Mouse (Mus musculus) liver, embryonic 11.5 days (tissue): ENCODE measurements around the gene Mipol1. TPM values are rescaled to one million over a fixed set of nuclear protein-coding genes. Genes with fewer than 3 reads are reported as not detected.
A peak's percentile ranks its signal among the peaks of the same experiment; 100 is the strongest.

ENCODE experiments used
- ATAC-seq: fragments of 200-750 bp; cut with Nextera tagmentation; replicated peaks from 2 replicates; pipeline ENCODE4 v1.8.0; 2017; ENCODE audit warnings: moderate number of reproducible peaks, mild to moderate bottlenecking, moderate TSS enrichment, moderate library complexity; ENCODE audit not compliant: low FRiP score
- DNase-seq: peaks from one replicate; pipeline ENCODE4 v3.0.0-alpha.2; 2017; ENCODE audit warnings: low spot score
- H3K27ac ChIP-seq: fragments of 300-500 bp; sonication (generic); 2 replicates; pipeline ENCODE4 v1.5.1; 2014; ENCODE audit warnings: mild to moderate bottlenecking, low read depth, low read length, control low read depth
- H3K27me3 ChIP-seq: fragments of 300-500 bp; sonication (generic); replicated peaks from 2 replicates; pipeline ENCODE4 v1.6.1; 2014; ENCODE audit warnings: low read length, mixed read lengths; ENCODE audit not compliant: control insufficient read depth, insufficient read depth
- H3K36me3 ChIP-seq: fragments of 300-500 bp; sonication (generic); 2 replicates; pipeline ENCODE4 v1.6.1; 2014; ENCODE audit warnings: mild to moderate bottlenecking, low read length, moderate library complexity, mixed read lengths; ENCODE audit not compliant: control insufficient read depth, insufficient read depth
- H3K4me1 ChIP-seq: fragments of 300-500 bp; sonication (generic); replicated peaks from 2 replicates; pipeline ENCODE4 v1.6.1; 2014; ENCODE audit warnings: low read length, mixed read lengths; ENCODE audit not compliant: control insufficient read depth, insufficient read depth
- H3K4me2 ChIP-seq: fragments of 300-500 bp; sonication (generic); 2 replicates; pipeline ENCODE4 v1.6.1; 2014; ENCODE audit warnings: mild to moderate bottlenecking, control low read depth, moderate library complexity
- H3K4me3 ChIP-seq: fragments of 300-500 bp; sonication (generic); 2 replicates; pipeline ENCODE4 v1.5.1; 2014; ENCODE audit warnings: low read depth, low read length, control low read depth
- H3K9ac ChIP-seq: fragments of 300-500 bp; sonication (generic); 2 replicates; pipeline ENCODE4 v1.6.1; 2014; ENCODE audit warnings: low read depth, low read length, control low read depth
- H3K9me3 ChIP-seq: fragments of 300-500 bp; sonication (generic); 2 replicates; pipeline ENCODE4 v1.6.1; 2016; ENCODE audit warnings: low read length, inconsistent platforms, mixed read lengths; ENCODE audit not compliant: control insufficient read depth
- WGBS: fragments of 180-500 bp; shearing (Covaris S2); extraction: QIAGEN DNeasy Blood & Tissue Kit; methylation state at CpG from one replicate; pipeline ENCODE4 v1.1.7; 2014; 5-methylcytosine and 5-hydroxymethylcytosine counted together
- polyA plus RNA-seq: library from polyadenylated mRNA; unstranded; fragments of >200 nt; fragmentation: Nextera tagmentation; extraction: Ambion mirVana; gene quantifications from 2 replicates; pipeline ENCODE4 v1.2.1, GENCODE M21; 2014

Gene Mipol1
- polyA plus RNA-seq, 1 experiment from 2014 or later = 11.0 TPM

DNA sequence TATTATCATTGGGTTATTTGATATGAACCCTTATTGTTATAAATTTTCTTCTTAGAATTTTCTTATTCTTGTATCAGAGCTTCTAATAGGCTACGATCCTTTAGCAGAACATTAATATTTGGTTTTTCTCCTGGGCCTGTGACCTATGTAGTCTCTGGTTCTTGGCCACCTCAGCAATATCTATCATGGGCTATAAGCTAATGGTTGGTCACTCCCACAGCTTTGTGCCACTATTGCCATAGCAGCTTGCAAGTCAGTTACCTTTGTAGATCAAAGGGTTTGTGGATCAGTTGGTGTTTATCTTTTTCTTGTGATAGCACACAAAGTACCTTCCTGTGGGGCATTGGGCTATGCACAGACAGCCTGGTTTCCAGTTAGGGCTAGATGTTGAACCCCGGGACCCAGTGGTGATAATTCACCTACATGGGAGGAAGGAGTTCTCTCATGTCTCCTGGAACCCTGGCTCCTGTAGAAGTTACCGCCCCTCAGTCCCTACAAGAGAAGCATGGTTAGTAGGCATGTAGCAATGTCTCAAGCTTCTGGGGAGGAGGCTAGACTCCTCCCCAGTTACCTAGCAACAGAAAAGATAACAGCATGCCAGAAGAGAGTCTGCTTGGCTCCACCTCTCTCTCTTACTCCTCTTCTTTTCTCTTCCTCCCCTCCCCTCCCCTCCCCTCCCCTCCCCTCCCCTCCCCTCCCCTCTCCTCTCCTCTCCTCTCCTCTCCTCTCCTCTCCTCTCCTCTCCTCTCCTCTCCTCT, 141.7 kb downstream of the Mipol1 start:
- no peaks in the 10 kb centered on the region for H3K36me3 ChIP-seq
- no peak overlapping the region for H3K9ac ChIP-seq
- WGBS = 69% methylated on average over 3 of the region's 3 CpGs
- no peak overlapping the region for H3K4me3 ChIP-seq
- ATAC-seq (peak; percentile 95), DNase-seq (no peak)
- no peaks in the 10 kb centered on the region for H3K9me3 ChIP-seq
- H3K27ac ChIP-seq = no peak overlapping the region
- no peak overlapping the region for H3K4me2 ChIP-seq
- H3K27me3 ChIP-seq = no peaks in the 10 kb centered on the region
- H3K4me1 ChIP-seq = no peaks in the 10 kb centered on the region

DNA sequence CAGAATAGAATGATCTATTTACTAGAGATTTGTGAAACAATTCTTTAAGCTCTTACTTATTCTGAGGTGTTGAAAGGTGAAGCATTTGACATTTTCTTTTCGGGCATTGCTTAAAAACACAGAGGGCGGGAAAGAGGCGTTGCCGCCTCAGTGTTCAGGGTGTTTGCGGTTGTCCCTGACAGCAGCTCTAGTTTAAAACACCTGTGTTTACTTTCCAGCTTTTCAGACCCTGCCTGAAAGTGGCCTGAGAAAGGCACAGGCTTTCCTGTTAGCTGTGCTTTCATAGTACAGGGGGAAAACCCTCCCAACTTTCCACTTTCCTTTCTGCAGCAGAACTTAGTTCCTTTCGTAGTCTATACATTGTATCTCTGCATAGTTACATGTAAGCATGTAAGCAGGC, 152.6 kb downstream of the Mipol1 start:
- ATAC-seq (0 out of 2 replicates have a peak, but pooled peaks have one; percentile 34), DNase-seq (no peak)
- Histone ChIP-seq H3K9ac (no peak overlapping the region), H3K36me3 (no peaks in the 10 kb centered on the region), H3K4me3 (no peak overlapping the region), H3K4me1 (no peaks in the 10 kb centered on the region), H3K9me3 (no peaks in the 10 kb centered on the region), H3K27ac (no peak overlapping the region), H3K27me3 (no peaks in the 10 kb centered on the region), H3K4me2 (no peak overlapping the region)
- 53% methylated on average over 6 of the region's 6 CpGs for WGBS

DNA sequence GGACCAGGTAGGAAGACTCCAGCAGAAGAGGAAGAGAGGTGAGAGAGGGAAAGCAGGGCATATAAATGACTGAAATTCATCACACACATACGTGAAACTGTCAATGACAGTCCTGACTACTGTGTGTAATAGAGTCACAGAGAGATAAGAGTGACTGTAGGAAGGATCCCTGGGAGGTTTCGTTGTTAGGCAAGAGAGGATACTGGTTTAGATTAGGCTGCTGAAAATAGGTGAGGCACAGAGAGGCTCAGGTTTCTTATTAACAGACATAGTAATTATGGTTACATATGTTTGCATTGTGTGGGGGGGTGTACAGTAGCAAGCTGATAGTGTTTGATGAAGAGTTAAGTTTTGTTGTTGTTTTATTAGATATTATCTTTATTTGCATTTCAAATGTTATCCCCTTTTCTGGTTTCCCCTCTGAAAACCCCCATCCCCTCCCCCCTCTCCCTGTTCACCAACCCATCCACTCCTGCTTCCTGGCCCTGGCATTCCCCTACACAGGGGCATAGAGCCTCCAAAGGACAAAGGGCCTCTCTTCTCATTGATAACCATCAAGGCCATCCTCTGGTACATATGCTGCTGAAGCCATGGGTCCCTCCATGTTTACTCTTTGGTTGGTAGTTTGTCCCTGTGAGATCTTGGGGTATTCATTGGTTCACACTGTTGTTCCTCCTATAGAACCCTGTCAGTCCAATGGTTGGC, 157.5 kb downstream of the Mipol1 start:
- ATAC-seq (no peak), DNase-seq (no peak)
- Histone ChIP-seq H3K4me2 (no peak overlapping the region), H3K9ac (no peak overlapping the region), H3K4me1 (no peaks in the 10 kb centered on the region), H3K27ac (no peak overlapping the region), H3K27me3 (no peaks in the 10 kb centered on the region), H3K4me3 (no peak overlapping the region), H3K36me3 (no peaks in the 10 kb centered on the region), H3K9me3 (no peaks in the 10 kb centered on the region)
- WGBS = 82% methylated on average over 2 of the region's 2 CpGs

DNA sequence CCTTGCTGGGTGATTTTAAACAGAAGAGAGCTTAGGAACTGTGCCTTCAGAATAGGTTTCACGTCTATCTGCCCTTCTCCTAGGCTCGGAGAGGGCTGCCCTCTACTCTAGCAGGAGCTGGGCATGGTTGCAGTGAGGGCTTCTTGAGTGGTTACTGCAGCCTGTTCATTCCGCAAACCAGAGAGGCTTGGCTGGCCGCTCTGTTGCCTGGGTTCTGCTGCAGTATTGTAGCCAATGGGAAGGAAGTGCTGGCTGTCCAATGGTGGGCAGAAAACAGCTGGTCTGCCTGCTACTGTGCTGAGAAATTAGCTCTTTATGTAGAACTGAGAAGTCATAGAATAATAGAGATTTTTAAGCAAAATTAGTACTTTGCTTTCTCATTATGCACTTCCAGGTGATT, 169.3 kb downstream of the Mipol1 start:
- 67% methylated on average over 4 of the region's 4 CpGs for WGBS

DNA sequence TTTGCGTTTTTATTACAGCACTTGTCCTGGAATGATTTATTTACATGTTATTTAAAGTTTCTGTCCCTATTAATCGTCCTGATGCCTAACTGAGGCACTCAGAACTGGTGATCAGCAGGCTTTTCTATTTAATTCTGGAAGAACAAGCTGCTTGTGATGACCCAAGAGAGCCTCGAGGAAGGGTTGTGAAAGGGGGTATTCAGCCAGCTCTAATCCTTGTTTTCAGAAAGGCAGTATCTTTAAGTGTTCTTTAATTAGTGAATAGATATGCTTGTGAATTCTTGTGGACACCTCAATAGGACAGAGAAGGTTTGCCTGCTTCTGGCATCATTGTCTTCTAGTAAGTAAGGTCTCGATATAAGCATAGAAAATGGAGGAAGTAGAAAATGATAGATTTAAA, 170.0 kb downstream of the Mipol1 start:
- Histone ChIP-seq H3K4me3 (no peak overlapping the region), H3K27me3 (no peaks in the 10 kb centered on the region), H3K4me2 (no peak overlapping the region), H3K4me1 (no peaks in the 10 kb centered on the region), H3K9me3 (no peaks in the 10 kb centered on the region), H3K27ac (no peak overlapping the region), H3K9ac (no peak overlapping the region), H3K36me3 (no peaks in the 10 kb centered on the region)
- no peak for ATAC-seq
- 73% methylated on average over 4 of the region's 4 CpGs for WGBS
- no peak for DNase-seq

More for the DNA sequence above, 169.3 kb downstream of the Mipol1 start:
- no peaks in the 10 kb centered on the region for H3K9me3 ChIP-seq
- no peak overlapping the region for H3K4me3 ChIP-seq
- H3K4me1 ChIP-seq = no peaks in the 10 kb centered on the region
- no peak overlapping the region for H3K27ac ChIP-seq
- DNase-seq (no peak), ATAC-seq (no peak)
- no peak overlapping the region for H3K9ac ChIP-seq
- H3K27me3 ChIP-seq = no peaks in the 10 kb centered on the region
- H3K36me3 ChIP-seq = no peaks in the 10 kb centered on the region
- H3K4me2 ChIP-seq = no peak overlapping the region

DNA sequence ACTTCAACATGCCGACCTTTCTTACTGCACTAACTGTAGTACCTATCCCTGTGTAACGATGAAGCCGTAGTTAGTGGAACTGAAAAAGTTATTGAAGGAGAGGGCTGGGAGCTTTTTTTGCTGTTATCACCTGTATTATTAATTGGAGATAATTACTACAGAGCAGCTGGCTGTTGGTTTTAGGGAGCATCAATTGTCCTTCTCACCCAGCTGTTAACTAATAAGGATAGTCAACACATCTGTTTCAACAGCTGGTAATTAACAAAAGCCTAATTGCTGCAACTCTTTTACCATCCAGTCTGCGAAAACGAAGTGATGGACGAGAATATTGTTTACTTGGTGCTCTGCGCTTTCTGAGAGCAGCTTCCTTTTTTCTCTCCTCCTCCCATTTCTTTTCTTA, 170.9 kb downstream of the Mipol1 start:
- H3K4me2 ChIP-seq = no peak overlapping the region
- 78% methylated on average over 7 of the region's 7 CpGs for WGBS

DNA sequence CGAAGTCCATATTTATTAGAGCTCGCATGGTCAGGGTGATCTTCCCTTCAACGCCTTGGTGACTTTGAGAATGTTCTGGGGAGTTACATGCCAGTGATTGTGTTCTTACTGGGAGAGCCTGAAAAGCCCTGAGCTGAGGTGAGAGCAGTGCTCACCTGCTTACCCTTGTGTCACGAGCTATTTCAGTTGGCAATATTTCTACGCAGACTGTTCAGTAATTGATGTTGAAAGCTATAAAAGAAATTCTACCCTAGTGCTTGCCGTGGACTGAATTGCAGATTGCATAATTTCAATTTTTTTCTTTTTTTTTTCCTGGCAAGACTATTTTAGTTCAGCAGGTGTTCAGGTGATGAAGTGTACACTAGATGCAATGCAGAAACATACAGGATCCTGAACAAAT, 172.1 kb downstream of the Mipol1 start:
- no peak overlapping the region for H3K27ac ChIP-seq
- no peaks in the 10 kb centered on the region for H3K27me3 ChIP-seq
- H3K4me1 ChIP-seq = no peaks in the 10 kb centered on the region
- DNase-seq = no peak
- no peak overlapping the region for H3K4me2 ChIP-seq
- 85% methylated on average over 6 of the region's 6 CpGs for WGBS
- ATAC-seq = no peak
- H3K9ac ChIP-seq = no peak overlapping the region
- H3K4me3 ChIP-seq = no peak overlapping the region
- no peaks in the 10 kb centered on the region for H3K36me3 ChIP-seq
- no peaks in the 10 kb centered on the region for H3K9me3 ChIP-seq

More for the DNA sequence above, 170.9 kb downstream of the Mipol1 start:
- ATAC-seq = no peak
- Histone ChIP-seq H3K4me1 (no peaks in the 10 kb centered on the region), H3K9me3 (no peaks in the 10 kb centered on the region), H3K27me3 (no peaks in the 10 kb centered on the region), H3K4me3 (no peak overlapping the region), H3K9ac (no peak overlapping the region), H3K27ac (no peak overlapping the region), H3K36me3 (no peaks in the 10 kb centered on the region)
- no peak for DNase-seq

DNA sequence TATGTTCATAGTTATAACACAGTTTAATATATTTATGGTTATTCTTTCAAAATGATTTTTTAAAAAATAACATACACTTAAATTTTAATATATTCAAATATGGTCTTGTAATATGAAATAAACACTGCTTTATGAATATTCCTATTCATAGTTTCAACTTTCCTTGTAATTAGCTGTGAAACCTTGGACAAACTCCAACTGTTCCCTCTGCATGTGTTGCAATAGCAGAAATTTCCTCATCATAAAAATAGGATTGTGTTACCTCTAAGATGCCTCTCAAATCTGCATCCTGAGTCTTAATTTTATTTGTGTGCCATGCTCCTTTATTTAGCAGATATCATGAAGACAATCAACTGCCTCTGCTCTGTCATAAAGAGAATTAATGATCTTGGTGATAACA, 179.7 kb downstream of the Mipol1 start:
- no peak overlapping the region for H3K4me2 ChIP-seq
- H3K27ac ChIP-seq = no peak overlapping the region
- no peaks in the 10 kb centered on the region for H3K36me3 ChIP-seq
- no peaks in the 10 kb centered on the region for H3K4me1 ChIP-seq
- no peaks in the 10 kb centered on the region for H3K9me3 ChIP-seq
- no peaks in the 10 kb centered on the region for H3K27me3 ChIP-seq
- H3K9ac ChIP-seq = no peak overlapping the region
- no peak for ATAC-seq
- no peak for DNase-seq
- no peak overlapping the region for H3K4me3 ChIP-seq

DNA sequence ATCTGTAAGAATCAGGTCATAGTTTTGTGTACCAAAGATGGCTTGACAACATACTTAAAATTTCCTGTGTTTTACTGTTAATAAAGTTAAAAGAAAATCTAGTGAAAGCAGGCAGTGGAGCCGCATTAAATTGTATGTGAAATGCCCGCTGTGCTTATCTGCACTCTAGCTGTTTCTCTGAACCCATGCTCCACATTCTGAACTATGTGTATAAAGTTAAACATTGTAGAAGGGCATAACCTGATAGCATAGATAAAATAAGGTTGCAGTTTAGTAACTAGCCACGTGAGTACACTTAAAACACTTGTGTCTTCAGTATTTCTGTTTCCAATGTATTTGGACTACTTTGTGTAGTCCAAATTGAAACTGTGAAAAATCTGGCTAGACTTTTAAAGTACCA, 183.6 kb downstream of the Mipol1 start:
- WGBS = 72% methylated on average over 3 of the region's 3 CpGs
- H3K4me1 ChIP-seq = no peaks in the 10 kb centered on the region
- no peak overlapping the region for H3K4me2 ChIP-seq
- no peak overlapping the region for H3K27ac ChIP-seq
- no peaks in the 10 kb centered on the region for H3K9me3 ChIP-seq
- no peak overlapping the region for H3K9ac ChIP-seq
- H3K36me3 ChIP-seq = no peaks in the 10 kb centered on the region
- H3K4me3 ChIP-seq = no peak overlapping the region
- H3K27me3 ChIP-seq = no peaks in the 10 kb centered on the region
- ATAC-seq = no peak
- no peak for DNase-seq
